Mouse (Mus musculus) liver, embryonic 16.5 days (tissue): ENCODE measurements around the gene Fundc1. TPM values are rescaled to one million over a fixed set of nuclear protein-coding genes. Genes with fewer than 3 reads are reported as not detected.

Experiments used
- ATAC-seq: fragments of 200-750 bp; cut with Nextera tagmentation; 2 replicates; pipeline ENCODE4 v1.8.0; 2017; ENCODE audit warnings: low read depth, mild to moderate bottlenecking, moderate number of reproducible peaks, moderate library complexity
- H3K27ac ChIP-seq: fragments of 300-500 bp; sonication (generic); 2 replicates; pipeline ENCODE4 v1.5.1; 2014; ENCODE audit warnings: mild to moderate bottlenecking, low read length
- H3K27me3 ChIP-seq: fragments of 300-500 bp; sonication (generic); 2 replicates; pipeline ENCODE4 v1.6.1; 2014; ENCODE audit warnings: low read depth, low read length, mixed read lengths; ENCODE audit not compliant: control insufficient read depth, insufficient read depth
- H3K36me3 ChIP-seq: fragments of 300-500 bp; sonication (generic); 2 replicates; pipeline ENCODE4 v1.6.1; 2014; ENCODE audit warnings: mild to moderate bottlenecking; ENCODE audit not compliant: control insufficient read depth, insufficient read depth
- H3K4me1 ChIP-seq: fragments of 300-500 bp; sonication (generic); 2 replicates; pipeline ENCODE4 v1.6.1; 2014; ENCODE audit warnings: low read depth, low read length, mixed read lengths; ENCODE audit not compliant: control insufficient read depth
- H3K4me2 ChIP-seq: fragments of 300-500 bp; sonication (generic); 2 replicates; pipeline ENCODE4 v1.6.1; 2014; ENCODE audit warnings: low read depth, low read length, mixed read lengths
- H3K4me3 ChIP-seq: fragments of 300-500 bp; sonication (generic); 2 replicates; pipeline ENCODE4 v1.5.1; 2014; ENCODE audit warnings: low read depth, mild to moderate bottlenecking, low read length
- H3K9ac ChIP-seq: fragments of 300-500 bp; sonication (generic); 2 replicates; pipeline ENCODE4 v1.6.1; 2014; ENCODE audit warnings: low read depth, low read length
- H3K9me3 ChIP-seq: fragments of 300-500 bp; sonication (generic); replicated peaks from 2 replicates; pipeline ENCODE4 v1.6.1; 2016; ENCODE audit warnings: low read length; ENCODE audit not compliant: control insufficient read depth
- WGBS: fragments of 180-500 bp; shearing (Covaris S2); extraction: QIAGEN DNeasy Blood & Tissue Kit; methylation state at CpG from one replicate; pipeline ENCODE4 v1.1.7; 2014; ENCODE audit not compliant: insufficient replicate concordance; 5-methylcytosine and 5-hydroxymethylcytosine counted together
- polyA plus RNA-seq: library from polyadenylated mRNA; unstranded; fragments of >200 nt; fragmentation: Nextera tagmentation; extraction: Ambion mirVana; gene quantifications from 2 replicates; pipeline ENCODE4 v1.2.1, GENCODE M21; 2015

Fundc1 gene
- polyA plus RNA-seq, result 11.6 and 14.5 TPM in 2 replicates

GRCm38 (mm10) chrX:17571621-17572459 lies at the start of gene Fundc1:
Gene Fundc1, minus strand, starts transcription at chrX:17572325.
- 7% methylated on average over 28 of the region's 30 CpGs for WGBS
- peak within 1 kb of the TSS; percentile 63 for H3K4me3 ChIP-seq

GRCm38 (mm10) chrX:17611253-17611652 lies 39.1 kb upstream of the Fundc1 start:
- no peaks in the 10 kb centered on the region for H3K4me1 ChIP-seq
- no peaks in the 10 kb centered on the region for H3K36me3 ChIP-seq
- no peak overlapping the region for H3K9ac ChIP-seq
- H3K4me2 ChIP-seq, result no peak overlapping the region
- ATAC-seq, result no peak
- H3K27ac ChIP-seq, result no peak overlapping the region
- no peak overlapping the region for H3K4me3 ChIP-seq
- H3K27me3 ChIP-seq, result no peaks in the 10 kb centered on the region
- 25% methylated on average over 1 of the region's 1 CpGs for whole genome bisulfite sequencing
- H3K9me3 ChIP-seq, result no peaks in the 10 kb centered on the region

More at GRCm38 (mm10) chrX:17571621-17572459, at the start of gene Fundc1:
- H3K9me3 ChIP-seq, result no peaks in the 10 kb centered on the region
- no peaks in the 10 kb centered on the region for H3K27me3 ChIP-seq
- no peaks in the 10 kb centered on the region for H3K4me1 ChIP-seq
- H3K36me3 ChIP-seq, result no peaks in the 10 kb centered on the region
- H3K27ac ChIP-seq, result peak within 1 kb of the TSS; percentile 64
- peak within 1 kb of the TSS; percentile 65 for H3K9ac ChIP-seq
- peak; percentile 97 for ATAC-seq
- peak within 1 kb of the TSS; percentile 53 for H3K4me2 ChIP-seq

GRCm38 (mm10) chrX:17608763-17609162 lies 36.6 kb upstream of the Fundc1 start:
- no peak for ATAC-seq
- H3K9me3 ChIP-seq, result no peaks in the 10 kb centered on the region
- WGBS, result 32% methylated on average over 1 of the region's 1 CpGs
- no peaks in the 10 kb centered on the region for H3K4me1 ChIP-seq
- no peaks in the 10 kb centered on the region for H3K27me3 ChIP-seq
- H3K4me2 ChIP-seq, result no peak overlapping the region
- no peak overlapping the region for H3K4me3 ChIP-seq
- no peaks in the 10 kb centered on the region for H3K36me3 ChIP-seq
- no peak overlapping the region for H3K27ac ChIP-seq
- H3K9ac ChIP-seq, result no peak overlapping the region

GRCm38 (mm10) chrX:17607668-17608067 lies 35.5 kb upstream of the Fundc1 start:
- Histone ChIP-seq H3K27me3 (no peaks in the 10 kb centered on the region), H3K4me2 (no peak overlapping the region), H3K9me3 (no peaks in the 10 kb centered on the region), H3K4me1 (no peaks in the 10 kb centered on the region), H3K27ac (no peak overlapping the region), H3K36me3 (no peaks in the 10 kb centered on the region), H3K9ac (no peak overlapping the region), H3K4me3 (no peak overlapping the region)
- 58% methylated on average over 3 of the region's 3 CpGs for WGBS
- no peak for ATAC-seq

GRCm38 (mm10) chrX:17593331-17593730 lies 21.2 kb upstream of the Fundc1 start:
- H3K4me2 ChIP-seq, result no peak overlapping the region
- no peak overlapping the region for H3K4me3 ChIP-seq
- no peaks in the 10 kb centered on the region for H3K27me3 ChIP-seq
- no peak for ATAC-seq
- H3K9ac ChIP-seq, result no peak overlapping the region
- H3K36me3 ChIP-seq, result no peaks in the 10 kb centered on the region
- H3K27ac ChIP-seq, result no peak overlapping the region
- no peaks in the 10 kb centered on the region for H3K4me1 ChIP-seq
- H3K9me3 ChIP-seq, result no peaks in the 10 kb centered on the region

- H3K27me3 ChIP-seq, result no peaks in the 10 kb centered on the region
- WGBS, result 25% methylated on average over 1 of the region's 1 CpGs
- ATAC-seq, result no peak
These were observed 18.6 kb upstream of the Fundc1 start for GRCm38 (mm10) chrX:17590745-17591144.

GRCm38 (mm10) chrX:17571271-17571620 lies 879 bp downstream of the Fundc1 start:
- H3K9me3 ChIP-seq, result no peaks in the 10 kb centered on the region
- H3K27ac ChIP-seq, result peak overlapping the region; percentile 64
- 37% methylated on average over 10 of the region's 10 CpGs for WGBS
- no peaks in the 10 kb centered on the region for H3K27me3 ChIP-seq
- H3K4me2 ChIP-seq, result peak overlapping the region; percentile 53
- no peaks in the 10 kb centered on the region for H3K36me3 ChIP-seq
- ATAC-seq, result no peak
- no peaks in the 10 kb centered on the region for H3K4me1 ChIP-seq
- H3K4me3 ChIP-seq, result peak overlapping the region; percentile 63
- H3K9ac ChIP-seq, result peak overlapping the region; percentile 65

More at GRCm38 (mm10) chrX:17590745-17591144, 18.6 kb upstream of the Fundc1 start:
- Histone ChIP-seq H3K4me3 (no peak overlapping the region), H3K9ac (no peak overlapping the region), H3K27ac (no peak overlapping the region), H3K36me3 (no peaks in the 10 kb centered on the region), H3K4me1 (no peaks in the 10 kb centered on the region), H3K9me3 (no peaks in the 10 kb centered on the region), H3K4me2 (no peak overlapping the region)

GRCm38 (mm10) chrX:17568670-17569069 lies 3.5 kb downstream of the Fundc1 start:
- Histone ChIP-seq H3K4me1 (no peaks in the 10 kb centered on the region), H3K9ac (no peak overlapping the region), H3K4me2 (no peak overlapping the region), H3K27ac (no peak overlapping the region), H3K27me3 (no peaks in the 10 kb centered on the region), H3K4me3 (no peak overlapping the region), H3K9me3 (no peaks in the 10 kb centered on the region), H3K36me3 (no peaks in the 10 kb centered on the region)
- WGBS, result 72% methylated on average over 2 of the region's 2 CpGs
- ATAC-seq, result no peak

- no peaks in the 10 kb centered on the region for H3K9me3 ChIP-seq
- no peak for ATAC-seq
These were observed 6.4 kb downstream of the Fundc1 start for GRCm38 (mm10) chrX:17565743-17566142.

More at GRCm38 (mm10) chrX:17565743-17566142, 6.4 kb downstream of the Fundc1 start:
- Histone ChIP-seq H3K36me3 (no peaks in the 10 kb centered on the region), H3K4me2 (no peak overlapping the region), H3K4me3 (no peak overlapping the region), H3K4me1 (no peaks in the 10 kb centered on the region), H3K27ac (no peak overlapping the region), H3K27me3 (no peaks in the 10 kb centered on the region), H3K9ac (no peak overlapping the region)
